Mouse (Mus musculus) midbrain, embryonic 16.5 days (tissue): ENCODE results near the gene Prss29. TPM values are rescaled to one million over a fixed set of nuclear protein-coding genes. Genes with fewer than 3 reads are reported as not detected.

ENCODE experiments used
- ATAC-seq: fragments of 200-750 bp; cut with Nextera tagmentation; 2 replicates; pipeline ENCODE4 v1.8.0; 2017; ENCODE audit warnings: moderate TSS enrichment
- H3K27ac ChIP-seq: fragments of 300-500 bp; sonication (generic); 2 replicates; pipeline ENCODE4 v1.5.1; 2014; ENCODE audit warnings: mild to moderate bottlenecking, low read length, mixed read lengths
- H3K27me3 ChIP-seq: fragments of 300-500 bp; sonication (generic); 2 replicates; pipeline ENCODE4 v1.6.1; 2014; ENCODE audit warnings: low read depth, low read length, mixed read lengths; ENCODE audit not compliant: control insufficient read depth, insufficient read depth
- H3K36me3 ChIP-seq: fragments of 300-500 bp; sonication (generic); 2 replicates; pipeline ENCODE4 v1.6.1; 2014; ENCODE audit warnings: mild to moderate bottlenecking, low read length, moderate library complexity, mixed read lengths; ENCODE audit not compliant: control insufficient read depth, insufficient read depth
- H3K4me1 ChIP-seq: fragments of 300-500 bp; sonication (generic); 2 replicates; pipeline ENCODE4 v1.6.1; 2014; ENCODE audit warnings: mild to moderate bottlenecking, low read length, mixed read lengths; ENCODE audit not compliant: control insufficient read depth, insufficient read depth
- H3K4me2 ChIP-seq: fragments of 300-500 bp; sonication (generic); 2 replicates; pipeline ENCODE4 v1.6.1; 2014; ENCODE audit warnings: mild to moderate bottlenecking, low read length, mixed read lengths
- H3K4me3 ChIP-seq: fragments of 300-500 bp; sonication (generic); 2 replicates; pipeline ENCODE4 v1.5.1; 2014; ENCODE audit warnings: low read depth, mild to moderate bottlenecking, low read length, moderate library complexity, mixed read lengths
- H3K9ac ChIP-seq: fragments of 300-500 bp; sonication (generic); 2 replicates; pipeline ENCODE4 v1.6.1; 2014; ENCODE audit warnings: low read depth, low read length, mixed read lengths
- H3K9me3 ChIP-seq: fragments of 300-500 bp; sonication (generic); replicated peaks from 2 replicates; pipeline ENCODE4 v1.6.1; 2014; ENCODE audit warnings: mild to moderate bottlenecking, low read length, mixed read lengths; ENCODE audit not compliant: control insufficient read depth, poor library complexity, severe bottlenecking
- WGBS: fragments of 180-500 bp; shearing (Covaris S2); extraction: QIAGEN DNeasy Blood & Tissue Kit; methylation state at CpG from one replicate; pipeline ENCODE4 v1.1.7; 2014; 5-methylcytosine and 5-hydroxymethylcytosine counted together
- polyA plus RNA-seq: library from polyadenylated mRNA; unstranded; fragments of >200 nt; fragmentation: Nextera tagmentation; extraction: Ambion mirVana; gene quantifications from 2 replicates; pipeline ENCODE4 v1.2.1, GENCODE M21; 2015

Prss29 gene
- polyA plus RNA-seq, 1 experiment from 2014 or later = not detected

GRCm38 (mm10) chr17:25285033-25285432 is 33.4 kb upstream of the Prss29 start:
- Histone ChIP-seq H3K27me3 (no peaks in the 10 kb centered on the region), H3K4me1 (no peaks in the 10 kb centered on the region), H3K9ac (no peak overlapping the region), H3K9me3 (no peaks in the 10 kb centered on the region), H3K27ac (no peak overlapping the region), H3K4me3 (no peak overlapping the region), H3K36me3 (no peaks in the 10 kb centered on the region), H3K4me2 (no peak overlapping the region)
- WGBS = 20% methylated on average over 3 of the region's 3 CpGs
- no peak for ATAC-seq

GRCm38 (mm10) chr17:25288842-25289241 is 29.6 kb upstream of the Prss29 start:
- 19% methylated on average over 4 of the region's 4 CpGs for WGBS
- H3K4me3 ChIP-seq = no peak overlapping the region
- H3K4me2 ChIP-seq = no peak overlapping the region
- H3K27ac ChIP-seq = no peak overlapping the region
- no peaks in the 10 kb centered on the region for H3K4me1 ChIP-seq
- H3K36me3 ChIP-seq = no peaks in the 10 kb centered on the region
- H3K9ac ChIP-seq = no peak overlapping the region
- H3K27me3 ChIP-seq = no peaks in the 10 kb centered on the region
- no peaks in the 10 kb centered on the region for H3K9me3 ChIP-seq
- no peak for ATAC-seq

GRCm38 (mm10) chr17:25290411-25290810 is 28.0 kb upstream of the Prss29 start:
- Histone ChIP-seq H3K9ac (no peak overlapping the region), H3K4me2 (no peak overlapping the region), H3K9me3 (no peaks in the 10 kb centered on the region), H3K27ac (no peak overlapping the region), H3K27me3 (no peaks in the 10 kb centered on the region), H3K4me3 (no peak overlapping the region), H3K4me1 (no peaks in the 10 kb centered on the region), H3K36me3 (no peaks in the 10 kb centered on the region)
- no peak for ATAC-seq
- WGBS = 23% methylated on average over 4 of the region's 4 CpGs

GRCm38 (mm10) chr17:25293495-25293894 is 25.0 kb upstream of the Prss29 start:
- ATAC-seq = no peak
- no peak overlapping the region for H3K4me3 ChIP-seq
- no peaks in the 10 kb centered on the region for H3K36me3 ChIP-seq
- H3K4me1 ChIP-seq = no peaks in the 10 kb centered on the region
- no peaks in the 10 kb centered on the region for H3K27me3 ChIP-seq
- no peaks in the 10 kb centered on the region for H3K9me3 ChIP-seq
- no peak overlapping the region for H3K9ac ChIP-seq
- no peak overlapping the region for H3K27ac ChIP-seq
- WGBS = 85% methylated on average over 5 of the region's 5 CpGs
- no peak overlapping the region for H3K4me2 ChIP-seq

GRCm38 (mm10) chr17:25294111-25294510 is 24.3 kb upstream of the Prss29 start:
- H3K4me3 ChIP-seq = no peak overlapping the region
- H3K27me3 ChIP-seq = no peaks in the 10 kb centered on the region
- H3K4me2 ChIP-seq = no peak overlapping the region
- no peak for ATAC-seq
- 58% methylated on average over 1 of the region's 1 CpGs for WGBS
- H3K4me1 ChIP-seq = no peaks in the 10 kb centered on the region
- no peak overlapping the region for H3K27ac ChIP-seq
- H3K9ac ChIP-seq = no peak overlapping the region
- H3K9me3 ChIP-seq = no peaks in the 10 kb centered on the region
- H3K36me3 ChIP-seq = no peaks in the 10 kb centered on the region

GRCm38 (mm10) chr17:25298094-25298493 is 20.4 kb upstream of the Prss29 start, which contains the start of gene Prss34:
Gene Prss34 (plus strand): TSS chr17:25298394.
- Histone ChIP-seq H3K9ac (no peak within 1 kb of the TSS), H3K4me1 (no peaks in the 10 kb centered on the region), H3K9me3 (no peaks in the 10 kb centered on the region), H3K27ac (no peak within 1 kb of the TSS), H3K36me3 (no peaks in the 10 kb centered on the region), H3K4me3 (no peak within 1 kb of the TSS), H3K27me3 (no peaks in the 10 kb centered on the region), H3K4me2 (no peak within 1 kb of the TSS)
- WGBS = 90% methylated on average over 5 of the region's 5 CpGs
- no peak for ATAC-seq

- H3K4me1 ChIP-seq = no peaks in the 10 kb centered on the region
- no peaks in the 10 kb centered on the region for H3K36me3 ChIP-seq
- no peak for ATAC-seq
- H3K4me3 ChIP-seq = no peak within 1 kb of the TSS
- H3K27me3 ChIP-seq = no peaks in the 10 kb centered on the region
- WGBS = 83% methylated on average over 4 of the region's 4 CpGs
- H3K9ac ChIP-seq = no peak within 1 kb of the TSS
- H3K9me3 ChIP-seq = no peaks in the 10 kb centered on the region
- no peak within 1 kb of the TSS for H3K4me2 ChIP-seq
- no peak within 1 kb of the TSS for H3K27ac ChIP-seq
Observed at GRCm38 (mm10) chr17:25308346-25308745, 10.1 kb upstream of the Prss29 start, which contains the start of gene Prss28. Gene Prss28 (plus strand): TSS chr17:25308646.

GRCm38 (mm10) chr17:25320819-25321218 is 2.4 kb downstream of the Prss29 start:
- Histone ChIP-seq H3K4me1 (no peaks in the 10 kb centered on the region), H3K36me3 (no peaks in the 10 kb centered on the region), H3K9me3 (no peaks in the 10 kb centered on the region), H3K27ac (no peak overlapping the region), H3K4me3 (no peak overlapping the region), H3K27me3 (no peaks in the 10 kb centered on the region), H3K9ac (no peak overlapping the region), H3K4me2 (no peak overlapping the region)
- no peak for ATAC-seq
- WGBS = 97% methylated on average over 8 of the region's 8 CpGs

- Histone ChIP-seq H3K27me3 (no peaks in the 10 kb centered on the region), H3K4me2 (no peak overlapping the region), H3K9me3 (no peaks in the 10 kb centered on the region), H3K27ac (no peak overlapping the region), H3K4me3 (no peak overlapping the region), H3K4me1 (no peaks in the 10 kb centered on the region), H3K9ac (no peak overlapping the region), H3K36me3 (no peaks in the 10 kb centered on the region)
- 28% methylated on average over 2 of the region's 2 CpGs for WGBS
- no peak for ATAC-seq
Observed at GRCm38 (mm10) chr17:25322930-25323329, 4.5 kb downstream of the Prss29 start.
